Mouse (Mus musculus): ENCODE measurements around the gene Sec63. TPM values are rescaled to one million over a fixed set of nuclear protein-coding genes. Genes with fewer than 3 reads are reported as not detected.

Gene Sec63
- polyA plus RNA-seq, 1 experiment from 2014 or later = 17.3 TPM

DNA sequence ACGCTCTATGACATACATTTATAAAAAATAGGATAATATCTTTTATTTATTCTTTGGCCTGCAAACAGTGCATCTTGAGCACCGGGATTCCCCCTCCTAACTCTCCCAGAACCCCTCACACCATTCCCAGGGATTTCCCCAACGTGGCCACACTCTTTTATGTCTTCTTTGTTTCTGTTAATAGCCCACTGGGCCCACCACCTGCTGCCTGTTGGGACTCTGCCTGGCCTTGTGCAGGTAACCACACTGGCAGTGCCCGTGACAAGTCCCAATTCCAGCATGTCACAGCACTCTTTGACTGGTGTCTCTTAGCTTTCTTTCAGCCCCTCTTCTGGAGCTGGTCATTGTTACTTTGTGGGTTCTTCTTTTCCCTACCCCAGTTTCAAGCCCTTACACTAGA, 93.5 kb downstream of the Sec63 start:
- Histone ChIP-seq H3K4me3 (ENCODE audit: low read depth, low read length) (no peak overlapping the region), H3K4me2 (no peak overlapping the region), H3K9me3 (replicated peaks; ENCODE audit: control insufficient read depth, low read length) (0 out of 2 replicates have a peak, but pooled peaks cover 2% of the 10 kb centered on the region), H3K9ac (ENCODE audit: low read depth, low read length) (no peak overlapping the region), H3K27ac (ENCODE audit: low read depth, low read length) (no peak overlapping the region), H3K36me3 (ENCODE audit: control insufficient read depth, insufficient read depth, low read length) (no peaks in the 10 kb centered on the region), H3K27me3 (ENCODE audit: control insufficient read depth, insufficient read depth, low read length) (no peaks in the 10 kb centered on the region), H3K4me1 (ENCODE audit: control insufficient read depth, insufficient read depth, low read length) (peaks cover 7% of the 10 kb centered on the region; the same call in 1 of the 2 replicates)
- whole genome bisulfite sequencing (ENCODE audit: insufficient replicate concordance) = 61% methylated on average over 4 of the region's 4 CpGs
- no peak for ATAC-seq (replicated peaks; ENCODE audit: insufficient number of reproducible peaks, low FRiP score, low TSS enrichment)

DNA sequence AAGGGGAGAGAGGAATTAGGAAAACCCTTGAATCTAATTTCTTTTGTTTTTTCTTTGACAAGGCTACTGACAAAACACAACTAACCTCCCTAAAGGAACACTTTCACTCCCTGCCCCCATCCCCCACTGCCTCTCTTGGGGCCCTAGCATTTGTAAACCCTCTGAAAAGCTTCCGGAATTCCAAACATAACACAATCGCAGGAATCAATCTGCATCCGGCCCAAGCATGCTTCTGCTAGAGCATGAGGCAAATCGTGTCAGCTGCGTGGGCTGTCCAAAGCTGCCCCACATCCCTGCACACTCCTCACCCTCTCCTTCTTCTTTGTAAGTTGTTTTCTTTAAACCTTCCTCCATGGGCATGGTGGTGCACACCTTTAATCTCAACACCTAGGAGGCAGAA, 94.0 kb downstream of the Sec63 start:
- Histone ChIP-seq H3K27me3 (ENCODE audit: control insufficient read depth, insufficient read depth, low read length) (no peaks in the 10 kb centered on the region), H3K4me1 (ENCODE audit: control insufficient read depth, insufficient read depth, low read length) (peaks cover 7% of the 10 kb centered on the region; the same call in 1 of the 2 replicates), H3K27ac (ENCODE audit: low read depth, low read length) (no peak overlapping the region), H3K4me3 (ENCODE audit: low read depth, low read length) (no peak overlapping the region), H3K36me3 (ENCODE audit: control insufficient read depth, insufficient read depth, low read length) (no peaks in the 10 kb centered on the region), H3K9ac (ENCODE audit: low read depth, low read length) (no peak overlapping the region), H3K4me2 (no peak overlapping the region), H3K9me3 (replicated peaks; ENCODE audit: control insufficient read depth, low read length) (0 out of 2 replicates have a peak, but pooled peaks cover 2% of the 10 kb centered on the region)
- WGBS (ENCODE audit: insufficient replicate concordance) = 28% methylated on average over 5 of the region's 5 CpGs
- ATAC-seq (replicated peaks; ENCODE audit: insufficient number of reproducible peaks, low FRiP score, low TSS enrichment) = no peak

DNA sequence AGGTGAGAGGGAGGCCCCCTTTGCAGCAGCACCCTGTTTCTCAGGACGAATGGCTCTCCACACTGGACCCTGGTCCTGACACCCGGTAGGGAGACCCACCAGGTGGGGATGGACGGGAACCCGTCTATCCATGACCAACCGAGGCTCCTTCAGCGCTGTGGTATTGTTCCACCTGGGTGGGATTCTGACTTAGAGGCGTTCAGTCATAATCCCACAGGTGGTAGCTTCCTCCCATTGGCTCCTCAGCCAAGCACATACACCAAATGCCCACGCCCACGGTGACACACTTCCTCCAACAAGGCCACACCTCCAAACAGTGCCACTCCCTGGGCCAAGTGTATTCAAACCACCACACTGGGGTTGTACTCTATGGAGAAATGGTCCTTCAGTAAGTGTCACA, 95.3 kb downstream of the Sec63 start:
- Histone ChIP-seq H3K4me2 (no peak overlapping the region), H3K27ac (ENCODE audit: low read depth, low read length) (no peak overlapping the region), H3K4me1 (ENCODE audit: control insufficient read depth, insufficient read depth, low read length) (peaks cover 7% of the 10 kb centered on the region; the same call in 1 of the 2 replicates), H3K36me3 (ENCODE audit: control insufficient read depth, insufficient read depth, low read length) (no peaks in the 10 kb centered on the region), H3K9ac (ENCODE audit: low read depth, low read length) (no peak overlapping the region), H3K27me3 (ENCODE audit: control insufficient read depth, insufficient read depth, low read length) (no peaks in the 10 kb centered on the region), H3K9me3 (replicated peaks; ENCODE audit: control insufficient read depth, low read length) (0 out of 2 replicates have a peak, but pooled peaks cover 2% of the 10 kb centered on the region), H3K4me3 (ENCODE audit: low read depth, low read length) (no peak overlapping the region)
- ATAC-seq (replicated peaks; ENCODE audit: insufficient number of reproducible peaks, low FRiP score, low TSS enrichment) = no peak
- 92% methylated on average over 9 of the region's 9 CpGs for WGBS (ENCODE audit: insufficient replicate concordance)

- H3K27me3 ChIP-seq (ENCODE audit: control insufficient read depth, insufficient read depth, low read length) = no peaks in the 10 kb centered on the region
- no peak overlapping the region for H3K9ac ChIP-seq (ENCODE audit: low read depth, low read length)
- no peaks in the 10 kb centered on the region for H3K36me3 ChIP-seq (ENCODE audit: control insufficient read depth, insufficient read depth, low read length)
- no peak overlapping the region for H3K4me2 ChIP-seq
- H3K9me3 ChIP-seq (replicated peaks; ENCODE audit: control insufficient read depth, low read length) = 0 out of 2 replicates have a peak, but pooled peaks cover 2% of the 10 kb centered on the region
- 82% methylated on average over 2 of the region's 2 CpGs for WGBS (ENCODE audit: insufficient replicate concordance)
- no peak overlapping the region for H3K4me3 ChIP-seq (ENCODE audit: low read depth, low read length)
- H3K4me1 ChIP-seq (ENCODE audit: control insufficient read depth, insufficient read depth, low read length) = peaks cover 7% of the 10 kb centered on the region; the same call in 1 of the 2 replicates
- no peak overlapping the region for H3K27ac ChIP-seq (ENCODE audit: low read depth, low read length)
- ATAC-seq (replicated peaks; ENCODE audit: insufficient number of reproducible peaks, low FRiP score, low TSS enrichment) = no peak
Measured at GRCm38 (mm10) chr10:42857021-42857420, 95.7 kb downstream of the Sec63 start.

- H3K27me3 ChIP-seq (ENCODE audit: control insufficient read depth, insufficient read depth, low read length) = no peaks in the 10 kb centered on the region
- peaks cover 6% of the 10 kb centered on the region; the same call in 1 of the 2 replicates for H3K4me1 ChIP-seq (ENCODE audit: control insufficient read depth, insufficient read depth, low read length)
- 0 out of 2 replicates have a peak, but pooled peaks cover 2% of the 10 kb centered on the region for H3K9me3 ChIP-seq (replicated peaks; ENCODE audit: control insufficient read depth, low read length)
- no peak overlapping the region for H3K27ac ChIP-seq (ENCODE audit: low read depth, low read length)
- ATAC-seq (replicated peaks; ENCODE audit: insufficient number of reproducible peaks, low FRiP score, low TSS enrichment) = no peak
- no peak overlapping the region for H3K4me3 ChIP-seq (ENCODE audit: low read depth, low read length)
- 52% methylated on average over 2 of the region's 2 CpGs for WGBS (ENCODE audit: insufficient replicate concordance)
- no peak overlapping the region for H3K9ac ChIP-seq (ENCODE audit: low read depth, low read length)
- no peaks in the 10 kb centered on the region for H3K36me3 ChIP-seq (ENCODE audit: control insufficient read depth, insufficient read depth, low read length)
- no peak overlapping the region for H3K4me2 ChIP-seq
Measured at GRCm38 (mm10) chr10:42859781-42860158, 98.5 kb downstream of the Sec63 start.

GRCm38 (mm10) chr10:42860159-42860911, 99.0 kb downstream of the Sec63 start, which contains the start of gene Scml4:
Gene Scml4 (plus strand): TSS chr10:42860370.
- WGBS (ENCODE audit: insufficient replicate concordance) = 53% methylated on average over 17 of the region's 17 CpGs
- H3K27ac ChIP-seq (ENCODE audit: low read depth, low read length) = no peak within 1 kb of the TSS
- H3K4me1 ChIP-seq (ENCODE audit: control insufficient read depth, insufficient read depth, low read length) = peaks cover under 1% of the 10 kb centered on the region; the same call in 1 of the 2 replicates
- H3K4me3 ChIP-seq (ENCODE audit: low read depth, low read length) = no peak within 1 kb of the TSS
- no peak within 1 kb of the TSS for H3K4me2 ChIP-seq
- no peaks in the 10 kb centered on the region; the same call in 1 of the 2 replicates for H3K27me3 ChIP-seq (ENCODE audit: control insufficient read depth, insufficient read depth, low read length)
- H3K9me3 ChIP-seq (replicated peaks; ENCODE audit: control insufficient read depth, low read length) = 0 out of 2 replicates have a peak, but pooled peaks cover 2% of the 10 kb centered on the region
- ATAC-seq (replicated peaks; ENCODE audit: insufficient number of reproducible peaks, low FRiP score, low TSS enrichment) = no peak
- H3K9ac ChIP-seq (ENCODE audit: low read depth, low read length) = no peak within 1 kb of the TSS
- no peaks in the 10 kb centered on the region for H3K36me3 ChIP-seq (ENCODE audit: control insufficient read depth, insufficient read depth, low read length)

GRCm38 (mm10) chr10:42861446-42861845, 100.2 kb downstream of the Sec63 start:
- no peak overlapping the region for H3K27ac ChIP-seq (ENCODE audit: low read depth, low read length)
- H3K4me1 ChIP-seq (ENCODE audit: control insufficient read depth, insufficient read depth, low read length) = no peaks in the 10 kb centered on the region
- H3K27me3 ChIP-seq (ENCODE audit: control insufficient read depth, insufficient read depth, low read length) = no peaks in the 10 kb centered on the region; the same call in 1 of the 2 replicates
- no peaks in the 10 kb centered on the region for H3K36me3 ChIP-seq (ENCODE audit: control insufficient read depth, insufficient read depth, low read length)
- no peak overlapping the region for H3K4me3 ChIP-seq (ENCODE audit: low read depth, low read length)
- WGBS (ENCODE audit: insufficient replicate concordance) = 85% methylated on average over 7 of the region's 7 CpGs
- 0 out of 2 replicates have a peak, but pooled peaks cover 2% of the 10 kb centered on the region for H3K9me3 ChIP-seq (replicated peaks; ENCODE audit: control insufficient read depth, low read length)
- no peak for ATAC-seq (replicated peaks; ENCODE audit: insufficient number of reproducible peaks, low FRiP score, low TSS enrichment)
- no peak overlapping the region for H3K9ac ChIP-seq (ENCODE audit: low read depth, low read length)
- no peak overlapping the region for H3K4me2 ChIP-seq

DNA sequence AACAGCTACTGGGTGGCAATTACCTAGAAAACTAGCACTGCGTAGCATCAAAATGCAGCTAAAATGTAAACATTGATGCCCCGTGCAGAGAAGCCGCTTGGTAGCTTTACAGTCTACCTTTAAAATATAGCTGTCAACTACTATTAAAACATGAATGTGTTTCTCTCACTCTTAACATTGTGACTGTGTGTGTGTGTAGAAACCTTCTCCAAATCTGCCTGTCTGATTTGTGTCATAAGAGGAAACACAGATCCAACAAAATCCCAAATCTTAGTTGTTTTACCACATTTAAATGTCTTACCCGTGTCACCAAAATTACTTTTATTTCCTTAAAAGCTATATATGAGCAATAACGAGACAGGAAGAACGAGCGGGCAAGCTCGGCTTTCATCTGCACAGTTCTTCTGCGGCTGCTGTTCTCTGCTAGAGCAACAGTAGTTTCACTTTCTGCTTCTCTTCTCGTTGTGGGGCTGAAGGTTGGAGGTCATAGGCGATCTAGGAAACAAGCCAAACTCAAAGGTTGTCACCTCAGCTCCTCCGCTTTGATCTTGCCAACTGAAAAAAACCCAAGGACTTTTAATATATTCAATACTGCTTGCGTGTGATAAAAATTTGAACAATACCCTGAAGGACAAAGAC, 100.9 kb downstream of the Sec63 start:
- H3K9me3 ChIP-seq (replicated peaks; ENCODE audit: control insufficient read depth, low read length) = no peaks in the 10 kb centered on the region
- no peaks in the 10 kb centered on the region for H3K36me3 ChIP-seq (ENCODE audit: control insufficient read depth, insufficient read depth, low read length)
- H3K27ac ChIP-seq (ENCODE audit: low read depth, low read length) = no peak overlapping the region
- ATAC-seq (replicated peaks; ENCODE audit: insufficient number of reproducible peaks, low FRiP score, low TSS enrichment) = no peak
- no peak overlapping the region for H3K4me3 ChIP-seq (ENCODE audit: low read depth, low read length)
- no peak overlapping the region for H3K4me2 ChIP-seq
- WGBS (ENCODE audit: insufficient replicate concordance) = 76% methylated on average over 13 of the region's 13 CpGs
- H3K9ac ChIP-seq (ENCODE audit: low read depth, low read length) = no peak overlapping the region
- H3K4me1 ChIP-seq (ENCODE audit: control insufficient read depth, insufficient read depth, low read length) = no peaks in the 10 kb centered on the region
- no peaks in the 10 kb centered on the region; the same call in 1 of the 2 replicates for H3K27me3 ChIP-seq (ENCODE audit: control insufficient read depth, insufficient read depth, low read length)

All from heart, embryonic 11.5 days (tissue).